Mouse (Mus musculus) midbrain, embryonic 11.5 days (tissue): ENCODE results near the gene Sdsl. TPM values are rescaled to one million over a fixed set of nuclear protein-coding genes. Genes with fewer than 3 reads are reported as not detected.

Experiments
- ATAC-seq: fragments of 200-750 bp; cut with Nextera tagmentation; 2 replicates; pipeline ENCODE4 v1.8.0; 2017; ENCODE audit warnings: moderate TSS enrichment, moderate library complexity; ENCODE audit not compliant: low FRiP score
- DNase-seq: peaks from one replicate; pipeline ENCODE4 v3.0.0; 2015; ENCODE audit warnings: low spot score; ENCODE audit errors: missing footprints
- H3K27ac ChIP-seq: fragments of 300-500 bp; sonication (generic); 2 replicates; pipeline ENCODE4 v1.5.1; 2014; ENCODE audit warnings: low read depth, low read length
- H3K27me3 ChIP-seq: fragments of 300-500 bp; sonication (generic); 2 replicates; pipeline ENCODE4 v1.6.1; 2014; ENCODE audit warnings: mild to moderate bottlenecking, low read length, moderate library complexity, mixed read lengths; ENCODE audit not compliant: control insufficient read depth, insufficient read depth
- H3K36me3 ChIP-seq: fragments of 300-500 bp; sonication (generic); 2 replicates; pipeline ENCODE4 v1.6.1; 2014; ENCODE audit warnings: mild to moderate bottlenecking, low read length, moderate library complexity, mixed read lengths; ENCODE audit not compliant: control insufficient read depth, insufficient read depth
- H3K4me1 ChIP-seq: fragments of 300-500 bp; sonication (generic); 2 replicates; pipeline ENCODE4 v1.6.1; 2014; ENCODE audit warnings: low read length; ENCODE audit not compliant: control insufficient read depth, insufficient read depth
- H3K4me2 ChIP-seq: fragments of 300-500 bp; sonication (generic); 2 replicates; pipeline ENCODE4 v1.6.1; 2014; ENCODE audit warnings: mild to moderate bottlenecking, moderate library complexity
- H3K4me3 ChIP-seq: fragments of 300-500 bp; sonication (generic); 2 replicates; pipeline ENCODE4 v1.5.1; 2014; ENCODE audit warnings: low read depth, low read length
- H3K9ac ChIP-seq: fragments of 300-500 bp; sonication (generic); 2 replicates; pipeline ENCODE4 v1.6.1; 2014; ENCODE audit warnings: low read length
- H3K9me3 ChIP-seq: fragments of 300-500 bp; sonication (generic); 2 replicates; pipeline ENCODE4 v1.6.1; 2016; ENCODE audit warnings: low read length; ENCODE audit not compliant: control insufficient read depth
- WGBS: fragments of 180-500 bp; shearing (Covaris S2); extraction: QIAGEN DNeasy Blood & Tissue Kit; methylation state at CpG from one replicate; pipeline ENCODE4 v1.1.7; 2014; 5-methylcytosine and 5-hydroxymethylcytosine counted together
- polyA plus RNA-seq: library from polyadenylated mRNA; unstranded; fragments of >200 nt; fragmentation: Nextera tagmentation; extraction: Ambion mirVana; gene quantifications from 2 replicates; pipeline ENCODE4 v1.2.1, GENCODE M21; 2014

Gene Sdsl
- polyA plus RNA-seq, 1 experiment from 2014 or later = 4.2 TPM

DNA sequence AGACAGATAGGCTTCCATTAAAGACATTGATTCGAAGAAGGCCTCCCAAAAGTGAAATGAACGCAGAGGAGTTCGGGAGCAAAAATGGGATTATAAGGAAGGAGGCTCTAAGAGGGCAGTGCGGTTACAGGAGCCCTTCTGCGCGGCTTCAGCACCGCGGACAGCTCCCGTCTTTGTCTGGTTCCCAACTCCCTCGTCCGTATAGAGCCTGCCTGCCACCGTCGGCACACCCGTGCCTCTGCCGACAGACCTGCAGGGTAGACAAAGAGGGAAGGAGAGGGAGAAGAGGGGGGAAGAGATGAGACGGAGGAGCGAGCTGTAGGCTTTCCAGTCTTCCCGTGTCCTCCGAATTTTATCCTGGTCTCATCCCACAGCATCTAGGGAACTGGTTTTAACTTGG is 48.6 kb downstream of the Sdsl start:
- Histone ChIP-seq H3K9ac (peak overlapping the region; percentile 10; the same call in 1 of the 2 replicates), H3K27ac (no peak overlapping the region), H3K4me2 (peak overlapping the region; percentile 20), H3K4me3 (no peak overlapping the region), H3K36me3 (no peaks in the 10 kb centered on the region), H3K9me3 (no peaks in the 10 kb centered on the region), H3K27me3 (peaks cover 70% of the 10 kb centered on the region), H3K4me1 (peaks cover 3% of the 10 kb centered on the region)
- WGBS = under 1% methylated on average over 19 of the region's 19 CpGs
- 0 out of 2 replicates have a peak, but pooled peaks have one; percentile 30 for ATAC-seq
- peak; percentile 99 for DNase-seq

- Histone ChIP-seq H3K9ac (no peak overlapping the region), H3K4me1 (no peaks in the 10 kb centered on the region; the same call in 1 of the 2 replicates), H3K27me3 (peaks cover 34% of the 10 kb centered on the region), H3K9me3 (peaks cover 2% of the 10 kb centered on the region; the same call in 1 of the 2 replicates), H3K27ac (no peak overlapping the region), H3K4me3 (no peak overlapping the region), H3K4me2 (no peak overlapping the region), H3K36me3 (no peaks in the 10 kb centered on the region)
- WGBS = 90% methylated on average over 8 of the region's 8 CpGs
- no peak for DNase-seq
- no peak for ATAC-seq
These were observed 52.5 kb downstream of the Sdsl start for GRCm38 (mm10) chr5:120420106-120420505.

DNA sequence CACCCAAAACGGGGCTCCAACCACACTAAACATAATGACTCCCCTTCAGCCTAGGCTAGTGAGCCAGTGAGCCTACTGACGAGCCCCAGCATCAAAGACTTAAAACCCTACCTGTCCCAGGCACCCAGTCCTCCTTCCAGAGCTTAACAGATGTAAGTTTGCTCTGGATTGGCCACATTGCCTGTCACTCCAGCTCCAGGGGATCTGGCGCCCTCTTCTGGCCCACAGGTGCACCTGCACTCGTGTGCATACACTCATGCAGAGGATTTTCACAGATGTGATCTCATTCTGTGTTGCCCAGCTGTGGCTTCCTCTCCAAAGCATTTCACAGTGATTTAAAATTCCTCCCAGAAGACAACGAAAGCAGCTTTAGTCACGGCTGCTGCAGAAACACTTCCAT is 59.2 kb downstream of the Sdsl start:
- H3K36me3 ChIP-seq = no peaks in the 10 kb centered on the region

GRCm38 (mm10) chr5:120409385-120410378 is 62.9 kb downstream of the Sdsl start:
- H3K36me3 ChIP-seq = no peaks in the 10 kb centered on the region
- DNase-seq (peak; percentile 93), ATAC-seq (peak; percentile 78)
- peaks cover 12% of the 10 kb centered on the region for H3K4me1 ChIP-seq
- peak overlapping the region; percentile 53; the same call in 1 of the 2 replicates for H3K27ac ChIP-seq
- H3K4me2 ChIP-seq = peak overlapping the region; percentile 43
- peaks cover 29% of the 10 kb centered on the region for H3K27me3 ChIP-seq
- H3K4me3 ChIP-seq = peak overlapping the region; percentile 19; the same call in 1 of the 2 replicates
- H3K9ac ChIP-seq = peak overlapping the region; percentile 44
- H3K9me3 ChIP-seq = peaks cover 5% of the 10 kb centered on the region; the same call in 1 of the 2 replicates
- 1% methylated on average over 41 of the region's 41 CpGs for WGBS

More for the DNA sequence above, 59.2 kb downstream of the Sdsl start:
- no peak for ATAC-seq
- DNase-seq = peak; percentile 51
- Histone ChIP-seq H3K9ac (no peak overlapping the region), H3K9me3 (peaks cover 8% of the 10 kb centered on the region; the same call in 1 of the 2 replicates), H3K4me2 (no peak overlapping the region), H3K27ac (no peak overlapping the region), H3K27me3 (peaks cover 28% of the 10 kb centered on the region), H3K4me1 (peaks cover 12% of the 10 kb centered on the region), H3K4me3 (no peak overlapping the region)
- WGBS = 80% methylated on average over 6 of the region's 6 CpGs

DNA sequence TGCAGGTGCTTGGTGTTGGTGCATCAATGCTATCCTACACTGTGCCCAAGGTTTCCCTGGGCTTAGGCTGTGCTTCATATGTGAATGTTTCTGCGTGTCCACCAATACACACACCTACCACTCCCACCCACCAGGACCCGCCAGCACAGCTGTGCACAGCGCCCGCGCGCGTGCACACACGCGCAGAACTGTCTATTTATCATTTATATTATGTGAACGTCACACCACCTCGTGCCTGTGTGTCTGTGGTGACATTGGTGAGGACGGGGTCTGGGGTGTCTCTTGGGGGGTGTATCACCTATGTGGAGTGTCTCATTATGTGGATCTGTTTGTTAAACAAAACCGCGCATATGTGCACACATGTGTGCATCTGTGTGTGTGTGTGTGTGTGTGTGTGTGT is 63.7 kb downstream of the Sdsl start:
- WGBS = 74% methylated on average over 14 of the region's 14 CpGs
- Histone ChIP-seq H3K36me3 (no peaks in the 10 kb centered on the region), H3K4me1 (peaks cover 12% of the 10 kb centered on the region), H3K4me2 (no peak overlapping the region; the same call in 1 of the 2 replicates), H3K27me3 (peaks cover 29% of the 10 kb centered on the region), H3K27ac (no peak overlapping the region), H3K9ac (no peak overlapping the region), H3K9me3 (peaks cover 5% of the 10 kb centered on the region; the same call in 1 of the 2 replicates), H3K4me3 (no peak overlapping the region)
- DNase-seq (peak; percentile 81), ATAC-seq (peak; percentile 67)

Other genes starting within 250 kb of the Sdsl start
- gene Lhx5, start 41.1 kb downstream of the Sdsl start, polyA plus RNA-seq = 21.5 and 22.0 TPM in 2 replicates
- gene Sds, start 3.7 kb upstream of the Sdsl start, polyA plus RNA-seq = not detected in 2 replicates
- gene Plbd2, start 30.8 kb upstream of the Sdsl start, polyA plus RNA-seq = 20.2 and 21.9 TPM in 2 replicates
- 1.3 and 1.8 TPM in 2 replicates for gene Slc8b1, start 38.4 kb upstream of the Sdsl start, polyA plus RNA-seq
- 8.6 and 10.8 TPM in 2 replicates for gene Tpcn1, start 115.9 kb upstream of the Sdsl start, polyA plus RNA-seq
- gene Iqcd, start 116.2 kb upstream of the Sdsl start, polyA plus RNA-seq = 0.25 and 0.51 TPM in 2 replicates
- 7.9 and 8.9 TPM in 2 replicates for gene Rita1, start 139.8 kb upstream of the Sdsl start, polyA plus RNA-seq
- gene Ddx54, start 139.9 kb upstream of the Sdsl start, polyA plus RNA-seq = 26.4 and 32.2 TPM in 2 replicates
- gene Cfap73, start 161.4 kb upstream of the Sdsl start, polyA plus RNA-seq = not detected in 2 replicates
- 0.14 TPM in 1 of 2 replicates, not detected in the other for gene Rasal1, start 176.0 kb upstream of the Sdsl start, polyA plus RNA-seq
- 5.1 and 5.2 TPM in 2 replicates for gene Dtx1, start 239.1 kb upstream of the Sdsl start, polyA plus RNA-seq